Mouse (Mus musculus) C2C12 (cell line): ENCODE measurements around the gene Fcer2a.

ENCODE experiments used
- CTCF ChIP-seq: IDR thresholded peaks from one replicate; pipeline ENCODE4 v1.5.1; 2011; ENCODE audit not compliant: control insufficient read depth, insufficient read depth, insufficient read length
- MAX ChIP-seq: IDR thresholded peaks from one replicate; pipeline ENCODE4 v1.6.1; 2011; ENCODE audit warnings: mild to moderate bottlenecking, control low read depth
- MYOD1 ChIP-seq: IDR thresholded peaks from one replicate; pipeline ENCODE4 v1.6.1; 2011; ENCODE audit warnings: low read depth; ENCODE audit not compliant: control insufficient read depth, insufficient read length
- MYOG ChIP-seq: IDR thresholded peaks from one replicate; pipeline ENCODE4 v1.6.1; 2011; ENCODE audit not compliant: control insufficient read depth, insufficient read length; ENCODE audit errors: extremely low read depth

DNA sequence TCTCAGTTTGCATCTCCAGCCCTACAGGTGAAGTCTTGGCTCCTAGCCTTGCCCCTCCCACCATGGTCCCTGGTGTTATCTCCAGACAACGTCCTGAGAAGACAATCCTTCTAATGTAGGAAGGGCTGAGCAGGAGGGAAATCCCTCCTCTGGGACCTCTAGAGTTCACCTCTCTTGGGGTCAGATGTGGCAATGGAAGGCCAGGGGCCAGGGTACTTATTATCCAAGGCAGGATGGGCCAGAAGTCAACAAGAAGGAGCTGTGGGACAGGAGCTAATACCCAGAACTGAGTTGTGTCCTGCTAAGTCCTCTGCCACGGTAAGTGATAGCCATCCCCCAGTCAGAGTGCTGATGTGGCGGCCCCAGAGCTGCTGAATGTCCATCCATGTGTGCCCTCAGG lies 38.4 kb downstream of the Fcer2a start, which contains the start of gene Retn:
- TF ChIP-seq MAX: no peak
- no peak for TF ChIP-seq CTCF
- TF ChIP-seq MYOG: no peak
- no peak for TF ChIP-seq MYOD1
